Mouse (Mus musculus) ovary, postnatal 36 days (tissue): ENCODE results near the gene Pla2g1b.

Source experiments
- DNase-seq: peaks from one replicate; pipeline ENCODE4 v3.0.0; 2022; ENCODE audit warnings: low spot score, mixed read lengths

Pla2g1b gene

GRCm38 (mm10) chr5:115444130-115444529, 21.9 kb upstream of the Pla2g1b start:
- DNase-seq = no peak

GRCm38 (mm10) chr5:115447108-115447507, 19.0 kb upstream of the Pla2g1b start:
- no peak for DNase-seq

- no peak for DNase-seq
Measured at GRCm38 (mm10) chr5:115449247-115449646, 16.8 kb upstream of the Pla2g1b start.

- DNase-seq = no peak
Measured at GRCm38 (mm10) chr5:115450410-115451317, 15.4 kb upstream of the Pla2g1b start.

GRCm38 (mm10) chr5:115454422-115455090, 11.5 kb upstream of the Pla2g1b start:
- DNase-seq = no peak

GRCm38 (mm10) chr5:115455838-115456237, 10.2 kb upstream of the Pla2g1b start:
- no peak for DNase-seq

- DNase-seq = no peak
Measured at GRCm38 (mm10) chr5:115458918-115459317, 7.1 kb upstream of the Pla2g1b start.

- no peak for DNase-seq
Measured at GRCm38 (mm10) chr5:115464408-115465115, 1.5 kb upstream of the Pla2g1b start.

- no peak for DNase-seq
Measured at GRCm38 (mm10) chr5:115469791-115470190, 3.7 kb downstream of the Pla2g1b start.

- peak; percentile 55 for DNase-seq
Measured at GRCm38 (mm10) chr5:115470766-115471531, 4.9 kb downstream of the Pla2g1b start.

GRCm38 (mm10) chr5:115473191-115473590, 7.1 kb downstream of the Pla2g1b start:
- no peak for DNase-seq

GRCm38 (mm10) chr5:115474174-115474828, 8.2 kb downstream of the Pla2g1b start:
- no peak for DNase-seq

GRCm38 (mm10) chr5:115475337-115476106, 9.5 kb downstream of the Pla2g1b start:
- DNase-seq = no peak

- no peak for DNase-seq
Measured at GRCm38 (mm10) chr5:115476107-115476727, 10.2 kb downstream of the Pla2g1b start.

- DNase-seq = no peak
Measured at GRCm38 (mm10) chr5:115479561-115479960, 13.5 kb downstream of the Pla2g1b start.

- no peak for DNase-seq
Measured at GRCm38 (mm10) chr5:115480101-115480500, 14.0 kb downstream of the Pla2g1b start.

GRCm38 (mm10) chr5:115482390-115483265, 16.6 kb downstream of the Pla2g1b start:
- no peak for DNase-seq

GRCm38 (mm10) chr5:115483385-115483784, 17.3 kb downstream of the Pla2g1b start:
- no peak for DNase-seq
